Mouse (Mus musculus) ES-E14 (cell line): ENCODE data around the gene Iqce. TPM values are rescaled to one million over a fixed set of nuclear protein-coding genes. Genes with fewer than 3 reads are reported as not detected.

Source experiments
- DNase-seq: peaks from one replicate; pipeline ENCODE4 v3.0.0-alpha.2; 2013; ENCODE audit warnings: low read depth, low spot score
- H3K27ac ChIP-seq: 2 replicates; pipeline ENCODE4 v1.5.1; 2012; ENCODE audit warnings: low read depth, mild to moderate bottlenecking, low read length, moderate library complexity, mixed read lengths; ENCODE audit not compliant: poor library complexity, insufficient read depth, severe bottlenecking
- H3K36me3 ChIP-seq: 2 replicates; pipeline ENCODE4 v1.6.1; 2012; ENCODE audit warnings: mild to moderate bottlenecking, low read length, moderate library complexity, mixed read lengths; ENCODE audit not compliant: control insufficient read depth, poor library complexity, insufficient read depth, severe bottlenecking
- H3K4me1 ChIP-seq, 2 experiments: fragments of 150-350 bp in 1 of 2; sonication (generic) in 1 of 2; 2 replicates each; pipeline ENCODE4 v1.6.1; 2012; ENCODE audit warnings: low read length in 2 of 2, mild to moderate bottlenecking in 1 of 2, mixed read lengths in 1 of 2; ENCODE audit not compliant: control insufficient read depth in 2 of 2, insufficient read depth in 2 of 2, poor library complexity in 1 of 2
- H3K4me3 ChIP-seq, 2 experiments: fragments of 150-350 bp in 1 of 2; sonication (generic) in 1 of 2; 2 replicates each; pipeline ENCODE4 v1.5.1; 2012; ENCODE audit warnings: low read length in 2 of 2, low read depth in 1 of 2, mild to moderate bottlenecking in 1 of 2, mixed read lengths in 1 of 2; ENCODE audit not compliant: insufficient read depth in 1 of 2, poor library complexity in 1 of 2, severe bottlenecking in 1 of 2
- H3K9ac ChIP-seq: 2 replicates; pipeline ENCODE4 v1.6.1; 2012; ENCODE audit warnings: low read depth, mild to moderate bottlenecking, low read length, mixed read lengths; ENCODE audit not compliant: poor library complexity, insufficient read depth, severe bottlenecking
- H3K9me3 ChIP-seq: fragments of 150-350 bp; sonication (generic); 2 replicates; pipeline ENCODE4 v1.6.1; 2012; ENCODE audit warnings: low read depth, mild to moderate bottlenecking, low read length; ENCODE audit not compliant: control insufficient read depth, insufficient read depth
- CHD2 ChIP-seq: IDR thresholded peaks from 2 replicates; pipeline ENCODE4 v1.6.1; 2014; ENCODE audit warnings: mild to moderate bottlenecking, low read depth, low read length, inconsistent platforms
- HCFC1 ChIP-seq: IDR thresholded peaks from 2 replicates; pipeline ENCODE4 v1.6.1; 2012; ENCODE audit warnings: low read length, inconsistent platforms, borderline replicate concordance; ENCODE audit not compliant: insufficient read depth
- MAFK ChIP-seq: IDR thresholded peaks from 2 replicates; pipeline ENCODE4 v1.6.1; 2014; ENCODE audit warnings: mild to moderate bottlenecking, low read depth, low read length, inconsistent platforms; ENCODE audit not compliant: insufficient read depth
- ZC3H11A ChIP-seq: IDR thresholded peaks from 2 replicates; pipeline ENCODE4 v1.6.1; 2012; ENCODE audit warnings: low read depth, mild to moderate bottlenecking, inconsistent platforms, low read length, borderline replicate concordance
- ZNF384 ChIP-seq: IDR thresholded peaks from 2 replicates; pipeline ENCODE4 v1.6.1; 2012; ENCODE audit warnings: low read depth, low read length, inconsistent platforms
- in situ Hi-C, 2 experiments: fragments of 600-800 bp; cut with MboI; formaldehyde crosslinking; loops; one replicate each; pipeline ENCODE4 v1.15.1; 2025; ENCODE audit warnings: low sequenced_read_pairs in 2 of 2, inconsistent platforms in 1 of 2; ENCODE audit not compliant: unreplicated experiment in 2 of 2
- total RNA-seq: library from RNA; depleted of rRNA; stranded (reverse); fragments of 300-350 nt; gene quantifications from 2 replicates; pipeline ENCODE4 v1.2.3, GENCODE M21; 2012

Iqce gene
- total RNA-seq, 1 experiment = 9.9 TPM

GRCm38 (mm10) chr5:140649881-140650414, 52.2 kb downstream of the Iqce start:
- peak overlapping the region; percentile 52 to 60; a peak in 2 of 4 replicates for H3K4me3 ChIP-seq
- H3K27ac ChIP-seq = no peak overlapping the region
- in situ Hi-C loops = no loop called here
- H3K9ac ChIP-seq = peak overlapping the region; percentile 72; the same call in 1 of the 2 replicates
- DNase-seq = no peak
- no peak for TF ChIP-seq ZNF384
- TF ChIP-seq ZC3H11A = no peak
- TF ChIP-seq HCFC1 = no peak
- no peak for TF ChIP-seq MAFK
- no peak for TF ChIP-seq CHD2
- H3K36me3 ChIP-seq = no peaks in the 10 kb centered on the region
- H3K9me3 ChIP-seq = no peaks in the 10 kb centered on the region
- H3K4me1 ChIP-seq = peaks cover 0 to 11% of the 10 kb centered on the region in 2 experiments; a peak in 1 of 4 replicates

DNA sequence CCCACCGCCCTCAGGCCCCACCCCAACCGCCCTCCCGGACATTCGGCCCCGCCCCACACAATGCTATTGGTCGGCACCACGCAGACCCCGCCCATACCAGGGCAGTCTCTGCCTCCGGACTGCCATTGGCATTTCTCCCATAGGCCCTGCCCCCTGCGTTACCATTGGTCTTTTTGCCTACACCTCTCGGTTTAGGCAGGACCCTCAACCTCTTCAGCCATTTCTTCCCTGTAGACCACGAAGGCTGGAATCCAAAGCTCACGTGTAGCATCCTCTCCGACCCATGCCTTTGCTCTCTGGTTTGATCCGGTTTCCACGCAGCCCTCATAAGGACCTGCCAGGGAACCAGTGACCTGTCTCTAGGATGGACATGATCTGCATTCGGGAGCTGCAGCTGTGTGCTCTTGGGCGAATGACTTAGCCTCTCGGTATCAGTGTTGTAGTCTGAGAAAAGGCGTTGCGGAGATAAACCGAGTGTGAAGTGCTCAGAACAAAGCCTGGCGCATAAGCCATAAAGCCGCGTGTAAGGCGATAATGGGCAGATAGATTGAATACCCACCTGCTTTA, 53.0 kb downstream of the Iqce start:
- no peak overlapping the region for H3K27ac ChIP-seq
- in situ Hi-C loops = no loop called here
- peak overlapping the region; percentile 52 to 60 for H3K4me3 ChIP-seq
- H3K36me3 ChIP-seq = no peaks in the 10 kb centered on the region
- H3K9me3 ChIP-seq = no peaks in the 10 kb centered on the region
- H3K4me1 ChIP-seq = peaks cover 0 to 11% of the 10 kb centered on the region in 2 experiments; a peak in 1 of 4 replicates
- TF ChIP-seq CHD2 = no peak
- no peak for TF ChIP-seq ZC3H11A
- no peak for TF ChIP-seq HCFC1
- no peak for TF ChIP-seq MAFK
- TF ChIP-seq ZNF384 = no peak
- peak overlapping the region; percentile 72; the same call in 1 of the 2 replicates for H3K9ac ChIP-seq
- peak; percentile 96 for DNase-seq

DNA sequence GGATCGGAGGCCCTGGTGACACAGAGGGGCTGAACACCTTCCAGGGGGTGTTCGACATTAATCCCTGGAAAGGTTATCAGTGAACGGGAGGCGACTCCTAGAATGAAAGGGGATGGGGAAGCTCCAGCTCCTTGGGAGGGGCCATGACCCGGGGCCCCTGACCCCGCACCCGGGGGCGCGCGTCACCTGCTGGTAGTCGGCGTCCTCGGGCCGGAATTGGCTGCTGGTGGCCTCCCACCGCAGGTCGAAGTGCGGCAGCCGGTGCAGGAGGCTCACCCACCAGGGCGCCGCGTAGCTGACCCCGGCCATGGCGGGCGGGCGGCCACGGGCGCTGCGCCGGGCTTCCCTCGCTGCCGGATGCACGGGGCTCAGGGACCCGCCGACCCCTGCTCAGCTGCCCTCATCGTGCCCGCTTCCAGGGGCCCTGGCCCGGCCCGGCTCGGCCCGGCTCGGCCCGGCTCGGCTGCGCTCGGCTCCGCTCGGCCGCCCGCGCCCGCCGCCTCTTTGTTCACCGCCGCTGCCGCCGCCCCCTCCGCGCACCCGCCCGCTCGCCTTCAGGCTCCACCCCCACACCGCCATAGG, 53.6 kb downstream of the Iqce start, which contains the start of gene Ttyh3:
TSS of gene Ttyh3 (minus strand) at position 513 of the 582 bp plus-strand sequence.
- in situ Hi-C loops = no loop called here
- TF ChIP-seq ZNF384 (no peak), HCFC1 (0 out of 2 replicates have a peak, but pooled peaks have one; percentile 23)

DNA sequence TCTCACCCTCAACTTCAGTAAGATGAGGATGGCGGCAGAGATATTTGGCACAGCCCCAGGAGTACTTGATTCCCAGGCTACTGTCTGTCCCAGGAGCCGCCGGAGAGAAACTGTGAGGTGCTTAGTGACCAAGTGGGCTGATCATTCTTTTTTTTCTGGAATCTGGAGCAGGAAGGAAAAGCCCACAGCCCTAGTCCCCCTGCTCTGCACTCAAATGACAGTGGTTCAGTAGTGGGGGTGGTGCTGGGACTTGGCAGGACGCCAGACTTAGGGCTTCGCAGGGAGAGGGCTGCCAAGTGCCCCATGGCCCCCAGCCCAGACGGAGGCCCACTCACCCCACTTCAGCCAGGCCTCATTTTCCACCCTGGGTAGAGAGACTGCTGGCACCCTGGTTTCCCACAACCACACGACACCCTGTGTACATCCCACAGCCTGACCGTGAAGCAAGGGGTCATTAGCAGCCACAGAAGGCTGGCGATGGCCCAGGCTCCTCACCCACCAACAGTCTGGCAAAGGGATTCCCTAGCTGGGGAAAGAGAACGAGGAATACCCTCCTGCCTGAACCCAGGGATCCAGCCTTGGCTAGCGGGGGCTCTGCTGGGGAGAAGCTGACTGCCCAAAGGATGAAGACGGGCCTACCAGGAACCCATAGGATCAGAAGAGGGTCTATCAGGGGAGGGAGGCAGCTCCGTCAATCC, 54.2 kb downstream of the Iqce start:
- Histone ChIP-seq H3K36me3 (no peaks in the 10 kb centered on the region), H3K4me1 (peaks cover 0 to 11% of the 10 kb centered on the region in 2 experiments; a peak in 1 of 4 replicates), H3K9ac (no peak overlapping the region), H3K27ac (no peak overlapping the region), H3K9me3 (no peaks in the 10 kb centered on the region), H3K4me3 (peak overlapping the region; percentile 81 to 85)
- DNase-seq = no peak
- in situ Hi-C loops = no loop called here
- no peak for TF ChIP-seq MAFK
- TF ChIP-seq ZC3H11A = no peak
- TF ChIP-seq HCFC1 = no peak
- TF ChIP-seq ZNF384 = no peak
- no peak for TF ChIP-seq CHD2

More for the DNA sequence above, 53.6 kb downstream of the Iqce start, which contains the start of gene Ttyh3:
- H3K36me3 ChIP-seq = no peaks in the 10 kb centered on the region
- H3K27ac ChIP-seq = no peak within 1 kb of the TSS
- H3K9me3 ChIP-seq = no peaks in the 10 kb centered on the region
- H3K4me1 ChIP-seq = peaks cover 0 to 11% of the 10 kb centered on the region in 2 experiments; a peak in 1 of 4 replicates
- peak within 1 kb of the TSS; percentile 80 for H3K9ac ChIP-seq
- peak within 1 kb of the TSS; percentile 81 to 85 for H3K4me3 ChIP-seq
- no peak for DNase-seq
